Mouse (Mus musculus) layer of hippocampus, adult 11-12 months (tissue): ENCODE data around the gene Gpr137c.

Experiments
- DNase-seq: peaks from one replicate; pipeline ENCODE4 v3.0.0; 2022; ENCODE audit warnings: low spot score

Gene Gpr137c

DNA sequence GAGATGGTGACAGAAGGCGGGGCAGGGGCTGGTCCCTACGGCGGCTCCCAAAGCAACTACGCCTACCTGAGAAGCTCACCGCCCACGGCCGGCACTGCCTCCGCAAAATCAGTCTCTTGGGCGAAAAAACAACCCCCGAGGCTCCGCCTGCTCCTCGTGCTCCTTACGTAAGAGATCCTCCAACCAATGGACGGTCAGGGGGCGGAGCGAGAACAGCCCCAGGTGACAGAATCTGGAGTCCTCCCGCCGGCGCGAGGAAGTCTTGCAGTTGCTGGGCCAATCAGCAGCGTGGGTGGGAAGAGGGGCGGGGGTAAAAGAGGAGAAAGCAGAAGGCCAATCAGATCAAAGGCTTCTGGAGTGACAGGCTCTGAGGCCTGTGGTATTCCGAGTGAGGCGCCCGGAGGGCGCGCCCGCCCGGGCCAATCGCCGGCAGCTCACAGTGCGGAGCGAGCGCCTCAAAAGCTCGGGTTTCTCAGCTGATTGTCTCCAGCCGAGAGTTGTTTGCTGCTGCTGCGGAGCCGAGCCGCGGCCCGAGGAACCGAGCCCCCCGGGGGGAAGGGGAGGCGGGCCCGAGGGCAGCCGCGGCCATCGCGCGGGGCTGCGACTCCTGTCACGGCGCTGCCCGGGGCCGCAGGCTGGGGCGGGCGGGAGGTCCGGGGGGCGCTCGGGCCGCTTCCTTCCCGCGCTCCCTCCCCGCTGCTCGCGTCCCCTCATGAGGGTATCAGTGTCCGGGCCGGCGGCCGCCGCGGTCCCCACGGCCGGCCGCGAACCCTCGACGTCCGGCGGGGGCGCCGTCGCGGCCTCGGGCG lies at the start of gene Gpr137c:
Gpr137c (plus strand) TSS at position 437 of the 809 bp plus-strand sequence.
- DNase-seq: peak; percentile 99

DNA sequence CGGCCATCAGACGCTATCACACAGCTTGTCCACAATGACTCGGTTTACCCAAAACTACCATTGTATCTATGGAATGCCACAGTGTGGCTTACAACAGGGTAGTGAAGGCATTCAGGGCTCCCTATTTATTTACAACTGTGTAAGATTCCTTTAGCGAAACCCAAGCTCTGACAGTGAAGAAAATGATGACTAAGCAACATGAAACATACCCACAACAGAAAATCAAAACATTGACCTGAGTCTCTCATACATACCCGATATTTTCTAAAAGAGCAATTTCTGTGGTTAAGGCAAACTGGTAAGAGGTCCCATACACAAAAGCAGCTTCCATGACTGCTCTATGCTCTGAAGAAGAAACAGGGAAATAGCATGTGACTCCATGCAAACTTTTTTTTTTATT lies 47.3 kb upstream of the Gpr137c start:
- DNase-seq: no peak

DNA sequence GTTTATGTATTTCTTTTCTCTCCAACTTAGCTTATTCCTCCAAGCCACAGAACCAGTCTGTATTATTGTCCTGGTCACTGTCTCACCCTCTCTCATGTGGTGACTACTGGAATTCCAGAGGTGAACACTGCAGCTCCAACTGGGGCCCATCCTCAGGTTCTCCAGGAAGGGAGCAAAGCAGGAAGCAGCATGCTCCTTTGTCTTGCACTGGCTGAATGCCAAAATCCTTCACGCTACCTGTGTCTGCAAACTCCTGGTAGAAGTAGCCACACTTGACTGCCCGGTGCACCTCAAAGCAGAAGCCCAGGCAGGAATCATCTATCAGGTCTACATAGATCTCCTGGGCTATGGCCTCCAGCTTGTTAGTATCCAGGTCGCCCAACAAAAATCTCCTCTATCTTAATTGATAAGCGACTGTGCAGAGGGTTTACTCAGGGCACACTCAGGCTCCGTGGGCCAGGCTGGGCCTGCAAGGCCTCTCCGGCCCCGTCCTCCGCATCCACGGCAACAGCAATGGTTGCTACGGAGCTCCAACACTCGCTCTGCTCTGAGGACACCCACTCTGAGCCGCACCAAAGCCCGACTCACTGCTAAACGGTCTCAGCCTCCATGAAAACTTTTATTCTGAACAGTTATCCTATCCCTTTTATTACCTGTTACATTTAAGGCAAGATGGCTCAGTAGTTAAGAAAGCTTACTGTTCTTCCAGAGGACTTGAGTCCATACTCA lies 44.3 kb upstream of the Gpr137c start:
- DNase-seq: no peak

DNA sequence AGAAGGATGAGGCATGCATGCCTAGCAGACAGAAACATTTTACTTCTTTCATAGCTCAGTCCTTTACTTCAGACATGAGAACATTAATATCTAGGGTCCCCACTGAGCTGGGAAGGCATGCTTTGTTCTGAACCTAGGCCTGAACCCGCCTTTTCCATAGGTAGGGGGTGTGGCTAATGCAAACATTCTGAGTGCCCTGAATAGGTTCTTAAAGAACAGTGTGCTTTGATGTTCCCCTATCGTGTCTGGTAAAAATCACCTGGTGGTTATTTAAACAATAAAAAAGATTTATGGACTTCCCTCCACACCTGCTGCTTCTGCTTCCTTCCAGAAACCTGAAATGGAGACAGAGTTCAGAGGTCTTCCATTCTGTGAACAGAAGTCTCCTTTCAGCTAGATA lies 40.3 kb upstream of the Gpr137c start:
- DNase-seq: no peak

DNA sequence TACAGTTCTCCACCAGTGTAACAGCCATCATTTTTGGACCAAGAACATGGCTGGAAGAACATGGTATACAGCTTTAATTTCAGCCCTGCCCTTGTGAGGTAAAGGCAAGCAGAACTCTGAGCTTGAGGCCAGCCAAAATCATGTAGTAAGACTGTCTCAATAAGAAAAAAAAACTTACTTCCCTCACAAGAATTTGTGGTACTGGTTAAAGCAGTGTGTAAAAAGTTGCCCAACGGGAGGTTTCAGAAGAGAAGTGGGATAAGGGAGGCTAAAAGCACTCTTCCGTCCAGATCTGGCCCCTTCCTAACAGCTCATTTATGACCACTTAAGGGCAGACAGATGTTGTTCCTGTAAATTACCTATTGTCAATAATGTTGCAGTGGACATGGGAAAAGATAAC lies 39.9 kb upstream of the Gpr137c start:
- no peak for DNase-seq

DNA sequence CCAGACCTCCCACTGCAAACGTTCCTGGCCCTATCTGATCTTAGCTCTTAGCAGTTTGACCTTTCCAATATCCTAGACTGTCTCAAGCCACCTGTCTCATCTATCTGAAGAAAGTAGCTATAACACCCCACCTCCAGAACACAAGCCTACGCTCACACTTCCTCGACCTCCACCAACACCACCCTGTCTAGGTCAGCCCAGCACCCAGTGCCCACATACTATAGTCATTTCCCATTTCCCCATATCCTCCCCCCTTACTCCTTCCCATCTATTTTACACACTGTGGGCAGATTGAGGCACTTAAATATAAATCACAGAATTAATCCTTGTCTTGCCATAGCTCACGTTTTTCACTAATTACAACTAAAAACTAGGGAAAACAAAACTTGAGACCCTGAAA lies 37.9 kb upstream of the Gpr137c start:
- no peak for DNase-seq

DNA sequence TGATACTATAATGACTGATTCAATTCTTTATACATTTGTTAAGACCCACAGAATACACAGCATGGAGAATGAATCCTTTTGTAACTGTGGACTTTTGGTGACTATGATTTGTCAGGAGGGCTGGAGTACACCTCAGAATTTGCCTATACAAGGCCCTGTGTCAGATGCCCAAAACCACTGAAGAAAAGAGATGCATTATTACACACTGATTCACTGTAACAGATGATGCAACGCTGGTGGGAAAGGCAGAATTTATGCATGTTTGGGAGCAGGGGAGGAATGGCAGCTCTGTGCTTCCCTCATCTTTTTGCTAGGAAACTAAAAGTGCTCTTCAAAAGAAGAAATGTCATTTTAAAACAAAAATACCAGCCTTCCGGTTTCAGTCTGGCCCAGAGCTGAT lies 28.5 kb upstream of the Gpr137c start:
- DNase-seq: no peak

DNA sequence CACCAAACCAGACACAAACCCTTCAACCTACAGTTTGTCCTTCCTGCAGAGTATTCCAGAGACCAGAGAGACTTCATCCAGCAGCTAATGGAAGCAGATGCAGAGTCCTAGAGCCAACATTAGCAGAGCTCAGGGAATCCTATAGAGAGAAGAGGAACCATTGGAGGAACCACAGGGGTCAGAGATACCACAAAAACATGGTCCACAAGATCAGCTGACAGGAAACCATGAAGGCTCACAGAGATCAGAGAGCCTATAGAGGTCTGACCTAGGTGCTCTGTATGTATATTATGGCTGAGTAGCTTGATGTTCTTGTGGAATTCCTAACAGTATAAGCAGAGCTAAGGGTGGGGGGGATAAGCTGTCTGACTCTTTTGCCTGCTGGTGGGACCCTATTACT lies 18.9 kb upstream of the Gpr137c start:
- no peak for DNase-seq

DNA sequence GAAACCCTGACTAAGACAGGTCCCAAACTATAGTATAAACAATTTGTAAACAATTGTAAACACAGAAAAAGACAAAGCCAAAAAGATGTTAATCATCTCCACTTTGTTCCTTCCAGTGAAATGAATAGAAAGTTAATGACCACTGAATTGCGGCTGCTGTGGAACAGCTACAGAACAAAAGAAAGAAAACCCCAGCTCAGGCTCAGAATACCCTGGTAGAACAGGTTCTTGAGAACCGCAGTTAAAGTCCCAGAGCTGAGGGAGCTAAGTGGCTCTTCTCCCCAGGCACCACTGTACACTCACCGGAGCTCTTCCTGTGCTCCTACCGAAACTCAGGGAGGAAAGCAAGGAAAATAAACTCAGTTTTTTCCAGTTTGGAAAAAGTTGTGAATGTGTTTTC lies 8.8 kb upstream of the Gpr137c start:
- no peak for DNase-seq

DNA sequence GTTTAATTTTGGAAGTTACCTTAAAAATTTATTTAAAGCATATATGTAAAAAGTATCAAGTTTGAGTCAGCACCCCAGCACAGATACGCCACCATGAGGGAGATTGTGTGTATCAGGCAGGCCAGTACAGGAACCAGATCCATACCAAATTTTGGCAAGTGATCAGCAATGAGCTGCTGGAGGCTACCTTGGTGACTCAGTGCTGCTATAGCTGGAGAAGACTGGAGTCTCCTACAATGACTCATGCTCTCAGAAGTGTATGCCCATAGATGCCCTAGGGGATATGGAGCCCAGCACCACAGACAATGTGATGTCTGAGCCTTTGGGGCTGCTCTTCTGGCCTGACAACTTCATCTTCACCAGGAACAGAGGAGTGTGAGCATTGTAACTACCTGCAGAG lies 8.1 kb upstream of the Gpr137c start:
- DNase-seq: no peak

DNA sequence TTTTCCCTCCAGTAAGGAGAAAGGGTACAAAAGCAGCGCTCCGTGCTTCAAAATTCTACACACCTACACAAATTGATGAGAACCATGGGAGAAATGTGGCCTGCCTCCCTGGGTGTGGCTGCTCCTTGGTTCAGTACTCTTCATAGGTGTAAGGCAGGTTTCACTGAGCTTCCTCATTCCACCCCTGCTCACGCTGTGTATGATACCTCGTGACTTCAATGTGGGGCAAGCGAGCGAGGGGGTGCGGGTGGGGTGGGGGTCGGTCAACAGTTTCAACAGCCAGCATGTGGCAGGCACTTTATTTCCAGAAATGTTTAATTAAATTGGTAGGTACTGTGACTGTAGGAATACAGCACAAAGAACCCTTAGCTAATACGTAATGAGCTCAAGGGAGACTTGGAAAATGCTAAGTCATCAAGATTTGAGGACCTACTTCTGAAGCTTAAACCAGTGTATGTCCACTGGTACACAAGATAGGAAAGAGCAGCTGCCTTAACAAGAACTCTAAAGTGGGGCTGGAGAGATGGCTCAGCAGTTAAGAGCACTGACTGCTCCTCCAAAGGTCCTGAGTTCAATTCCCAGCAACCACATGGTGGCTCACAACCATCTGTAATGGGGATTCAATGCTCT lies 2.7 kb upstream of the Gpr137c start:
- DNase-seq: no peak

DNA sequence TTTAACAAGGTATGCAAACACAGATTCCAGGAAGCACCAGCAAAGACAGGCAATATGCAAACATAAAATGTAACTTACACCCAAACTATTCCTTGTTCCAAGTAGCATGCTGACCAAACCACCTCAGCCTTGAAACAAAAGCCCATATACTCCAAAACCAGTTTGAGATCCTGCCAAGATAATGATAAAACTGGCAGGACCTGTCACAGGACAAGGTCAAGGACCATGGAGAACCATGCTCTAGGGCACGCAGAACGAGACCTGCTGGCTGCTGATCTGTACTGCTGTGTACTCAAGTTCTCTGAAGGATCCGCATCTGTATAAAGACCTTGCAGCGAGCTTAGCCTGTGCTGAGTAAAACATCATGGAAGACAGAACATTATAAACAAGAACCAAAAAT lies 1.8 kb upstream of the Gpr137c start:
- no peak for DNase-seq

DNA sequence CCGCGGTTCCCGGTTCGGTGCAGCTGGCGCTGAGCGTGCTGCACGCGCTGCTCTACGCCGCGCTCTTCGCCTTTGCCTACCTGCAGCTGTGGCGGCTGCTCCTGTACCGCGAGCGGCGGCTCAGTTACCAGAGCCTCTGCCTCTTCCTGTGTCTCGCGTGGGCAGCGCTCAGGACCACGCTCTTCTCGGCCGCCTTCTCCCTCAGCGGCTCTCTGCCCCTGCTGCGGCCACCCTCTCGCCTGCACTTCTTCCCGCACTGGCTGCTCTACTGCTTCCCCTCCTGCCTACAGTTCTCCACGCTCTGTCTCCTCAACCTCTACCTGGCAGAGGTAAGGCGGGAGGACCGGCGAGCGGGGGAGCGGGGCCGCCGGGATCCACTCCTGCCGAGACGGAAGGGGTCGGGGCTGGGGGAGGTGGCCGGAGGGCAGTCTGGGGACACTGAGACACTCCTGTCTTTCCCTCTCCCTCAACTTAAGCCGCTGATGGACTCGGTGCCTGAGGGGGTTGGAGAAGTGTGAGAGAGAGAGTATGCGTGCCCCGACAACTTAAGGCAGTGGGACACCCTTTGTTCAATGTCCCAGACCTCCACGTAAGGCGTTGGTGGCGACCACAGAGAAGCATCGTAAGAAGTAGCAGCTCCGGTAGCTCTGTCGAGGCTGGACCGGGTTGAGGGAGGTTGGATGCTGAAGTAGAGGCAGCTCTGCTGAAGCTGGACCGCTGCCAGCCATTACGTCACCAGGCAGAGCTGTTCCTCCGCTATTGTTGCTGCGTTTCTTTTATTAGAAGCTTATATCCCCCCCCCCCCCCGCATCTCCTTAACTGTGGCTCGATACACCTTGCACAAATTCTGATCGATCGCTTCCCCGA lies 806 bp downstream of the Gpr137c start, which contains the start of gene Txndc16:
Txndc16 (minus strand) TSS at position 239 of the 867 bp plus-strand sequence.
- DNase-seq: peak; percentile 80

DNA sequence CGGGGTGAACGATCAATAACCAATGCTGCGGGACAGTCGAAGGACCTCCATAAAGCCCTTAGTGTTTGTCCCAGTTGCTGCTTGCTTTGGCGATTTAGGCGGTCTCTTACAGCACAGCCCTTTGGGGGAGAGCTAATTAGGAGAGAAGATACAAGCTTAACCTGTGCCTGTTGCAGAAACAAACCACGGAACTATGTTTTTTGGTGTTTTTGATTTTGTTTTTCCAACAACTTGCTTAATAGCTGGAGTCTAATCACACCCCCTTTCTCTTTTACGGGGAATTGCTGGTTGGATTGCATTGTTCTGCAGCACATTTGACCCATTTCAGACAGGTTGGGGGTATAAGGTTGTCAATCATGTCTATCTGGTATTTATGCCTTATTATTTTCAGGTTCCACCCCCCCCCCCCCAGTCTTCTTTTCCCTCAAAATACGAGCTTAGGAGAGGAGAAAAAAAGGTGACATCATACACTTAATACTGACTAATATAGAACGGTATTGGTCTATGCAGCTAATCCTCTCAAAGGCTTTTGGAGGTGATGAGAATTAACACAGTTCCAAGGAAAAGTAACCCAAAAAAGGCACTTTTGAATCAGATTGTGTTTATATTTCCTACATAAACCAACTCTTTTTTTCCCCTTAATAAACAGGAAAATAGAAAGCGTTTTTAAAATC lies 1.6 kb downstream of the Gpr137c start:
- no peak for DNase-seq

DNA sequence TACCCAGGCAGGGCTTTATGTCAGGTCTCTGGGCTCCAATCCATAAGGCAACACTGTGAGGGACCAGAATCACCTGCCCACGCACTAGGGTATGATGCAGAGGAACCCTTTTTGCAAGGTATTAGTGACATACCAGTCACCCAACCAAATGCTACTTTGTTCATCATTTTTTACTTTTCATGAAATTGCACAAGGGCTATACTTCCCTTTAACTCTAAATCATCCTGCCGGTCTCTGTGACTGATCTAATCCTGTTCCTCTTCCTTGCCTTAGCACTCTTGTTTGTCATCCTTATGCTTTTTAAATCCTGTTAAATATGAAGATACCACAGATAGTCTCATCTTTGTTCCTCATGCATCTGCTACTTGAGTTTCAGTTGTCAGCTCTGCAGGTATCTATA lies 19.5 kb downstream of the Gpr137c start:
- no peak for DNase-seq

DNA sequence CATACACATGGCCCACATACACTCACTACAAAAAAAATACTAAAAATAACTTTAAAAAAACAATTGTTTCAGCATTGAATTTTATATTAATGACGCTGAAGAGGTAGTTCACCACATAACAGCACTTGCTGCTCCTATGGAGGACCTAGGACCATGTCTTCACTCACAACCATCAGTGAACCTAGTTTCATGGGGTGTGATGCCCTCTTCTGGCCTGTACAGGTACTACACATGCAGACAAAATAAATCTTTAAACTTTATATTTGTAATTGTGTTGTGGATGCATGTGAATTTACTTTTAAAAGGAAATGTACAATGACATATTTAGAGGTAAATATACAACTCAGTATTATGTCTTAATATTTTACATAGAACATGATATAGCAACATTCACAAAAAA lies 22.1 kb downstream of the Gpr137c start:
- no peak for DNase-seq

DNA sequence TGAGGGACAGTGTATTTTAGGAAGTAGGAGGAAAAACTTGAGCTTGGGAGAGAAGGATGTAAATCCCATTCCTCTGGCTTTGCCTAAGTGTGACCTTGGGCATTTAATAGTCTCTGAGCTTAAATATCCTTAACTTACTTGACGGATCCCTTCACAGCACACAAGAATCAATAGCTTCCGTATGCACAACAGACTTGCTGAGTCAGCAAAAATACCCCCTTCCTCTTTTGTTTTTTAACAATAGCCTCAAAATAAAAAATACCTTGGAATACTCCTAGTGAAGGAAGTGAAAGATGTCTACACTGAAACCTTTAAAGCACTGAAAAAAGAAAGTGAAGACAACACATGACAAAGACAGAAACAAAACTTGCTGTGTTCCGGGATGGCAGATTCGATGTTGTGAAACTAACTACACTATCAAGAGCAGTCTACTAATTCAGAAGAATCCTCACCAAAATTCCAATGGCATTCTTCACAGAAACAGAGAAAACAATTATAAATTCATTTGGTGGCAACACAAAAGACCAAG lies 32.1 kb downstream of the Gpr137c start:
- no peak for DNase-seq

DNA sequence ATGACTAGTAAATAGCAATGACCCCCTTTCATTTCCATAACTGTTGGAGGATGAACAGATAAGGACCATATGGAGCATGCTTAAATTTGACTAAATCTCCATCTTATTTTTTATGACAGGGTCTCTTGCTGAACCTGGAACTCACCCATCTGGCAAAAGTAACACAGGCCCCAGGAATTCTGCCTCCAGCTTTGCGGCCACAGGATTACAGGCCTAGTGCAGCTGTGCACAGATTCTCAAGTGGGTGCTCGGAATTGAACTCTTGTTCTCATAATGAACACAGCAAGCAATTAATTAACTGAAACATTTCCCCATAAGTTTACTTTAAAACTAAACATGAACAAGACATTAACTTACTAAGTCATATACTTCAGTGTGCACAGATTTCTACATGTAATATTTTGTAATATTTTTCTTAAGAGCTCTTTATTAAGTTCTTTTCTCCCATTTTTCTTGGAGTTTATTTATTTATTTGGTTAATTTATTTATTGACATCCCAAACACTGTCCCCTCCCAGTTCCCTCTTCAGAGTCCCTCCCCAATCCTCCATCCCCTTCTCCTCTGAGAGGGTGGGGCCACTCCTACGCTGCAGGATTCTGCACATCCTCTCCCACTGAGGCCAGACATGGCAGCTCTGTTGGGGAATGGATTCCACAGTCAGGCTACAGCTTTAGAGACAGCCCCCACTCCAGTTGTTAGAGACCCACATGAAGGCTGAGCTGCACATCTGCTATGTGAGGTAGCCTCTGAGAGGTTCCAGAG lies 44.5 kb downstream of the Gpr137c start:
- DNase-seq: no peak

DNA sequence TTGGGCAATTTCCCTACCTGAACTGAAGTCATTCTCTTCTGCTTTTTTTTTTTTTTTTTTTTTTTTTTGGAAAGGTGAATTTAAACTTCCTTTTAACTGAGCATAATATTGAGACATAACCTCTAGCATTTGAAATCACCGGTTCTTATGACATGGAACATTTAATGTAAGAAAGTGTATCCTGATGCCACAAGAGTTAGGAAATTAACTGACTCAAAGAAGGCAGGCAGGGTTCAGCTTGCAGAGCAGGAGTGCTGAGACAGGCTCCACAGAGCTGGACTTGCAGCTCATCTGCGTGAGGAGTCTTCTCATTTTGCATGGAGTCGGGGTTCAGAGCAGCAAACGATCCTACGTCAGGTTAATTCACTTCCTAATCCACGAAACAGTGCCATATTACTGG lies 56.3 kb downstream of the Gpr137c start:
- no peak for DNase-seq

DNA sequence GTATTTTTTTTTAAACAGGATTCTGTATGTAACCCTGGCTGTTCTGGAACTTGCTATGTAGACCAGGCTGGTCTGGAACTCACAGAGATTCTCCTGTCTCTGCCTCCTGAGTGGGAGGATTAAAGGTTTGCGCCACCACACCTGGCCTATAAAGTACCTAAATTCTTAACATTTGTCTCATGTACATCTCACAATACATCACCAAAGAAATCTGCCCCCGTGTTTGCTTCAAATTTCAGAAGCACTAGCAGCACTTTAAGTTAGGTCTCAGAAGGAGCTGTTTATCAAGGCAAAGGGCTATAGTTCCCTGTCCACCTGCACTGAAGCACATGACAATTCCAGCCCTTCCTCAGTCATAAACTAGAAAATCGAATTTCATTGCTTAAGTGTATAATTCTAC lies 62.5 kb downstream of the Gpr137c start:
- no peak for DNase-seq

DNA sequence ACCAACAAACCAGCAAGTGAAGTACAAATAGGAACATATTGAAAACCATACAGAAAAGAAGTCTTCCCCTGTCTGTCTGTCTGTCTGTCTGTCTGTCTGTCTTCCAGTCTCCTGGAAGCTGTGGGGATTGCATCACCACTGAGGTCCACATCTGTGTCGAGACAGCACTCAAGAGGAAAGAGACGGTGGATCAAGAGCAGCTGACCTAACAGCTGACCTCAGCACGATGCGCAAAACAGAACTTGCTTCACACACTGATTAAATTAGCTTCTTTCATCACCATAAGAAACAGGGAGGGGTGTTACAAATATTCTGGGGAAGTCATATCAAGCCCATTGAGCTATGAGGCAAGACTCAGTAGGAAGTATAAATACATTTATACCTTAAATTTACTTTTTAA lies 72.1 kb downstream of the Gpr137c start:
- DNase-seq: no peak
